Mouse (Mus musculus): ENCODE measurements around the gene Heg1. TPM values are rescaled to one million over a fixed set of nuclear protein-coding genes. Genes with fewer than 3 reads are reported as not detected.
A peak's percentile ranks its signal among the peaks of the same experiment; 100 is the strongest.

Heg1 gene
- polyA plus RNA-seq, 2 experiments from 2014 or later: 21.1 to 31.1 TPM

DNA sequence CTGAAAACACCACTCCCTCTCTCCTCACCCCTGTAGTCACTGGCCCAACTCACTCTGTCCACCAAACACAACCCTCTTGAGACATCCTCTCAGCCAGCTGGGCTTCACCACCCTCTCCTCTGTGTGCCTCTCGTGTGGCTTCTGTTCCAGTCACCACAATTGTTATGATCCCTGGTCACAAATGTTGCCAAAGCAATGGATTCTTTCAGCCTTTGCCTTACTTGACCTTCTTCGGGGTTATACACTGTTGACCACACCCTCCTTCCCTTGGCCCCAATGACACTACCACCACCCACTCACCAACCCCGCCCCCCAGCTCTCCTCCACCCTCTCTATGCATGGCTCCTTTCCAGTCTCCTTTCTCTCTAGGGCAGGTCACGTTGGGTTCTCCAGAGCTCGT, 6.3 kb upstream of the Heg1 start:
- no peak for ATAC-seq

DNA sequence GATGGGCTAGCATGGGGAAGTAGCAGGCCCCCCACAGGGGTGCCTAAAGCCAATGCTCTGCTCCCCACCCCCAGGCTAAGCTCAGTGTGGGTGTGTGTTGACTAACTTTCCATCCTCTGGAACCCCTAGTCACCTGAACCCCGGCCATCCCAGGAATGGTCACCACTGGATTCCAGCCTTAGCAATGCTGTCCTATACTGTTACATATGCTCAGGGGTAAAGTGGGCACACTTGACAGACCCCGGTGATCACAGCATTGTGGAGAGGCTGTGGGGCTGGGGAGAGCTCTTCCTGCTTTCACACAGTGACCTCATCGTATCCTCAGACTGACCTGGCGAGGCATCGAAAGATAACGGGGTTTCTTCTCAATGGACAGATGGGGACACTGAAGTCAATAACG, 3.9 kb upstream of the Heg1 start:
- no peak for ATAC-seq

DNA sequence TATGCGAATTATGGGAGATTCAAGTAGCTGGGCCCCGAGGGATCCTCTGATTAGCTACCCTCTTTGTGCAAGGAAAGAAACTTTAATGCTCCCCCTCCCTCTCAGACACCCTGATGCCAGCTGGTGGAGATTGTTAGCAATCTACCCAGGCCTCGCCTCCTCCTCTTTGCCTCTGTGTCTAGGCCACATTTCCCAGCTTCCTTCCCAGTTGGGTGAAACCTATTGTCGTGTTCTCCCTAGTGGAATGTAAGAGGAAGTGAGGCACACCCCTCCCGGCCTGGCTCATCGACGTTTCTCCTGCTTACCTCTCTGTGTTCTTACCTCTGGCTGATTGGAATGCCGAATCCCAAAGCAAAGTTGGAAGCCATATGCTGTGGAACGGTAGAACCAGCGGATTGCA, 3.4 kb upstream of the Heg1 start:
- no peak for ATAC-seq

DNA sequence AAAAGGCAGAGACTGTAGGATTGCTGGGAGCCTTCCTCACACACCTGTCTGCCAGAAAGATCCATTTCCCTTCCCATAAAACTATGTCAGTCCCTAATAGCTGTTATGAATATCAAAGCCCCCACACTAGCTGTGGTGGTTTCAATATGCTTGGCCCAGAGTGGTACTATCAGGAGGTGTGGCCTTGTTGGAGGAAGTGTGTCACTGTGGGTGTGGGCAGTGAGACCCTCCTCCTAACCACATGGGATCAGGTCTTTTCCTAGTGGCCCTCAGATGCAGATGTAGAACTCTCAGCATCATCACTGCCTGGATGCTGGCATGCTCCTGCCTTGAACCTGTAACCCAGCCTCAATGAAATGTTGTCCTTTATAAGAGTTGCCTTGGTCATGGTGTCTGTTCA, 2.5 kb upstream of the Heg1 start:
- no peak for ATAC-seq

DNA sequence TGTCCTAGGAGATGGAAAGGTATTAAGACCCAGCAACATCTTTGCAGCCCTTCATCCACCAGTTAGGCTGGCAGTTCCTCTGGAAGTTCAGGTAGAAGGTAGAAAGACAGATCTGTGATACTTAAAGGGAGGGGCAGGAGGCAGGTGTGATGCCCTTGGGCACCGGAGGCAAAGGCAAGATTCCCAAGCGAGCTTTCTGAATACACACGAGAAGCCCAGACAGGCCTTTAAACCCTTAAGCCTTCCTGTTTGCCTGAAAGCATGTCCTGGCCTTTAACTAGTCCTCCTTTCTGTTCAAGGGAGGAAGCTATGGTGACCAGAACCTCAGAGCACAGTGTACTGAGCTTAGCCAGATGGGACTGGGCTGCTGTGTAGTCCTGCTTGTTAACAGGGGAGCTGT, 1.5 kb upstream of the Heg1 start:
- ATAC-seq: no peak

DNA sequence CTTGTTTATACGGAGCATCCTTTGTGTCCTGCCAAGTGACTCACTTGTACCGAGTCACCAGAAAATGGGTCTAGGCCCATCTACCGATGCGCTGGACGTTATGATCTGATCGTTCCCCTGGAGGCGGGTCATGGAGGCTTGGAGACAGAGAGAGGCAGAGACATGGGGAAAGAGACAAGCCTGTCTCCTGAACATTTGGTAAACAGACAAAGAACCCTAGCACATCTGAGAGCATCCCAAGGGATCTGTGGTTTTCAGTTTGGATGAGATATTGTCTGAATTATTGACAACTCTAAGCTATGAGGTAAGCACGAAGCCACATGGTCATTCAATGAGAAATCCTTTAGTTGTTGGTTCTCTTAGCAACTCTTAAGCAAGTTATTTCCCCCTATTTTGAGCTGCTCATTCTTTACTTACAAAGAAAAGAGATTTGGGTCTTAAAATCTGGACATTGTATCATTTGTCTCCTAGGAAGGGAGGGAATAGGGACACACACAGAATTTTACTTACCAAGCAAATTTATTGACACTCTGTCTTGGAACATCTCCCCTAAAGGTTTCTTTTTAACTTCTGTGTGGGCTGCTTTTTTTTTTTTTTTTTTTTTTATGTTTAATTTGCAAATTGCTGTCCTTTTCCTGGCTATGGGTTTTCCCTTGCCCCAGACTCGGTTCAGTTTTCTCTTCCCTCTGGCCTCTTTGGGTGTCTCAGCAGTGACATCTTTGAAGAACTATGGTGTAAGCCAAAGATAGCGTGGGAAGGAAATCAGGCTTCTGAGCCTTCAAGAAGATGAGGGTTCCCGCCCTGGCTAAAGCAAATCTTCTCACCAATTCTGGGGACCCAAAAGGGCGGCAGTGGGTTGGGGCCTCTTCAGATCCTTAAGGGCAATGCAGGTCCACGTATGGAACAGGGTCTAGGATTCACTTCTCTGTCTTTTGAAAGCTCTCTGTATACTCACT, 686 bp upstream of the Heg1 start:
- peak; percentile 23 for ATAC-seq

DNA sequence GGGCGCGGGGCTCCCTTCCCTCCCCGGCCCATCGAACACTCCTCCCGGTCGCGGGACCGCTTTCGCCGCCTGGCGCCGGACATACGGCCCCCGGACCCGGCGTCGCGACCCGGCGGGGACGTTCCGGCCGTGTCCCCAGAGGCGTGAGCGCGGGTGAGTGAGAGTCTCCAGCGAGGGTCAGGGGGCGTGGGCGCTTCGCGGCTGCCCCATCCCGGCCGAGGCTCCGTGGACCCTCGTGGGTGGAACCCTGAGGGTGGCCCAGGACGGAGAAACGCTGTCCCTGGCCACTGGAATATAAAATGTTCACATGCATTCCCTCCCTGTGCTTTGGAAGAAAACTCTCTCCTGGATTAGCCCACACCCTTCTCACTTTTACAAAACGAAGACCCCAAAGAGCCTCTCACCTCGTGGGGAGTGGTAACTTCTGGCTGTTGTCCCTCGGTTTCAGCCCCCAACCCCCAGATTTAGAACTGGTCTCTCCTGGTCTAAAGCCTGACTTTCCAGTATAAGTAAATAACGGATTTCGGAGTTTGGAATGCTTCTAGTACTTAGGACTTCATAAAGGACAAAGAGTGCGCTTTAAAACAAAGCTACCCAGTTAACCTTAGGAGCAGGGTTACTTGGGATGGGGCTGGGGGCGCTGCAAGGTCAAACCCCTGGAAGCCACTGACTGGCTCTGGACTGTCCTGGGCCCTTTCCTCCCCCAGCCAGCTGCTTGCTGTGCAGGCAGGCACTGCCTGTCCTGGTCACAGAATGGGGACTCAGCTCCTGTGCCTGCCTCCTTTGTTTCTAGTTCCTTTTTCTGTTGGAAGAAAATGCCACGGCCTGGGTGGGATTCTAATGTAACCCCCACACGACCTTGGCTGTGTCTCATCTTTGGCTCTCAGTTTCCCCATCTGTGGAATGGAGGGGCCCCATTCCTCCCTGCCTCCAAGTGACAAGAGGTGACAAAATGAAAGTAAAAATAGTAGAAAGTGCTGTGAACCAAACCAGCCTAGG, 832 bp downstream of the Heg1 start:
- ATAC-seq: peak; percentile 35

DNA sequence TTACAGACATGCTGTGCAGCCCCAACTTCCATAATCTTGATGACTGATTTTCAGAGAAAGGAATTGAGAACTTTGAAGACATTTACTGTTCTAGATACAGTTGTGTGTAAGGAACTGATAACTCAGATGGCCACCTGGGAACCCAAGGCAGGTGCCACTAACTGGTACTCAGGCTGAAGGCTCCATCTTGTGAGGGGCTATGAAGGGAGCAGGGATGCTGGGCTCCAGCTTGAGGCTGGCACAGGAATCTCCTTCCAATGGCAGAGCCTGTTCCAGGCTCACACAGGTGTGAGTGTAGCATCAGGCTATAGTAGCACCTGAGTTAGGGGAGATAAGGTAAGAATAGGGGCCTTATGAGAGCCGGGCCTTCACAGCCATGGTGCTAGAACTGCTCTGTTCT, 1.9 kb downstream of the Heg1 start:
- ATAC-seq: no peak

DNA sequence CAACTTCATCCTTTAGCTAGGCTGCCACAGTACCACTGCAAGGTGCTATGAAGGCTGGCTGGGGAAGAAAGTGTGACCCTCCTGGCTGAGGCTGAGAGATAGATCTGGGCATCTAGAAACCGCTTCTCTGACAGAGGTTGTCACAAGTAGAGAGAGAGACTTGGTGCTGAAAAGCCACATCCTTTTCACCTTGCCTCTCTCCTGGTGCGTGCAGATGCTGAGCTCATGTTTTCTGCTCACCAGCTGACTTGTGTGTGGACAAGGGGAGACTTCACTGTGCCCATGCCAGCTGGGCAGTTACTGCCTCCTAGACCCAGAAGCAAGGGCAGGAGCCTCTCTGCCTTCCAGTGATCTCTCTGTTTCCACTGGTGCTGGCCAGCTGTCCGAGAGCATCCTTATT, 3.6 kb downstream of the Heg1 start:
- ATAC-seq: peak; percentile 64

DNA sequence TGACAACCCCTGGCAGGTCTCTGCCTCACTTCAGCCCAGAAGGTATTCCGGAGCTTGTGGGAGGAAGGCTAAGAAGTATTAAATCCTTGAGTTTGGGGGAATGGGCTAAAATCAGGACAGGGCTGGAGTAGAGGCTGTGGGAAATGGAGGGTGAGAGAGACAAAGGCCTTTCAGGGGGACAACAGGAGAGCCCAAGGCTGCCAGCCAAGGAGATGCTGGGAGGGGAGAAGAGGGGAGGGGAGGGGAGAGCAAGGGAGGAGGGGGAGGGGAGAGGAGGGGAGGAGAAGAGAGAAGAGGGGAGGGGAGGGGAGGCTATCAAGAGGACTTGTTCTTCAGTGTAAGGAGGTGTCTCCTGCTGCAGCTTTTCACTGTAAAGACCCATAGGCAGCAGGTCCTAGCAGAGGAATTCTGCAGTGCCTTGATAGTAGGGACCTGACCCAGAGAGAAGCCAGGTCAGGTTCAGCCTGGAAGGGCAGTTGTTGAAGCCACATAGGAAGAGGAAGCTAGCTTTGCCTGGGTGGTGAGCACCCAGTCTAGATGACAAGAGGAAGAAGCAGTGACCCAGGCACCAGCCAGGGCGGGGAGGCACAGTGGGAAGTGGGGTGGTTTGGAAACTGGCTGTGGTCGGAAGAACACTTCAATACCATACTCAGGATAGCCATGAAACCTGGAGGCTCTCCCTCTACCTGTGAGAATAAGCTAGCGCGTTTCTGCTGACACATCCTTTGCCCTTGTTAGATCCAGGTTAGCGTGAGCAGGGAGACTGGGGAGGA, 7.0 kb downstream of the Heg1 start:
- peak; percentile 35 for ATAC-seq

DNA sequence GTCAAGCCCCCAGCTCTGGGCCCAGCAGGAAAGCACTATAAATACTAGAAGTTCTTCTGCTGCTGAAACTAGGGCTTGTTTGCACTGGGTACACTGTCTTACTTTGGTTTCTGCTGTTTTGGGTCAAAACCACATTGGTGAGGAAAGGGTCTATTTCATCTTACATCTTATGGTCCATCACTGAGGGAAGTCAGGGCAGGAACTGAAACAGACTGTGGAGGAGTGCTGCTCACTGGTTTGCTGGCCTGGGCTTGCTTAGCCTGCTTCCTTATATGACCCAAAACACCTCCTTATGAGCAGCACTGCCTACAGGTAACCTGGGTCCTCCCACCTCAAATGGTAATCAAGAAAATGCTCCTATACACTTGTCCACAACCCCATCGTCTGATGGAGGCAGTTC, 9.4 kb downstream of the Heg1 start:
- no peak for ATAC-seq

DNA sequence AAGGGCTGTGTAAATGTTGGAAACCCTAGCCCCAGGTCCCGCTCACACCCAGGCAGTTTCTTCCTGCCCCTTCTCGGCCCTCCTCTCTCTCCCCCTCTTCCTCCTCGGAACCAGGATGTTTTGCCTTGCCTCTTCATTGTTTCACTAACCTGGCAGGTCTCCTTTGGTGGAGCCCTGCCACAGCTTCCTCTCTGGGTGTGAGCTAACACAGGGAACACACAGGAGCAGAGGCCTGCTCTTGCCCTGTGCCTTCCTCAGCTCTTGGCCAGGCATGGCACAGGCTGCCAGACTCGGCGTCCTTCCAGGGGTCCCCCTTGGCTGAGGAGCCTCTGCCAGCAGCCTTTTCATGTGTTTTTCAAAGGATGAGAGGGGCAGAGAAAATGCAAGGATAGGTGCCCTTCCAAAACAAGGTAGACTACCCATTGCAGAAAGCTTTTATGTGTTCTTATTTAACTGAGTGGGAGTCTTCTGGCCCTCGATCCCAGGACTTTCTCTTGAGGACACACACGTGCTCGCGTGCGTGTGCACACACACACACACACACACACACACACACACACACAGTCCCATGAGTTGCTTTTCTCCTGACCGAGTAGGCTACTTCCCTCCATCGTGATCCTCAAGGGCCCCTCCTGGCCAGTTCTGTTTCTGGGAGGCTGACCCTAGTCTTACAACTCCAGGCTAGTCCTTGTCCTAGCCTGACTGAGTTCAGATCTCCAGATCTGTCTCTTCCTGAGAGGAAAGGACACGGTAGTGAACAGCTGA, 12.8 kb downstream of the Heg1 start:
- no peak for ATAC-seq

DNA sequence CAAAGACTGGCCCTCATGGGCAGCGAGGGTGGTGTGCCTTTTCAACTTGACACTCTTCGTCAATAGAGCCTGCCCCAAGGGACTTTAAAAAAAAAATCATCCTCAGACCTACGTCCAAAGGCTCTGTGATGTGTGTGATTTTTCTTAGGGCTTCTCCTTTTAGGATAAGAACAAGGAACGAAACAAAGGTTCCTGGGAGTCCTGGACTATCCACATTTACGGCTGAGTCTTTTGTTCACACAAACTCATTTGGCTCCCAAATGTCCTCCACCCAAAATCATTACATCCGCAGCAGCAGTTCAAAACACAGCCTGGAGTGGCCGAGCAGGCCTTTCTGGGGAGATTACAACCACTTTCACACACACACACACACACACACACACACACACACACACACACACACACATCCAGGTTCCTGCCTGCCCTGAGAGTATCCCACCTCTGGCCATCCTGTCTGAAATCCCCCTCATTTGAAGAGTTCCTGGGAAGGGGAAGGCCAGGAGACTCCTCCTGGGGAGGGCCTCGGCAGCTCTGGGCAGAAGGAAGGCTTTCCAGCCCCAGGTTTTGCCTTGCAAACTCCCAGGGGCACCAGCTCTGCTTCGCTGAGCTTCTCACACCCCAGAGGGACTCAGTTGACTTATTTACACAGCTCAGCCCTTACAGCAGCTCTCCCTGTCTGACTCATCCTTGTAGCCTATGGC, 13.6 kb downstream of the Heg1 start:
- peak; percentile 33 for ATAC-seq

DNA sequence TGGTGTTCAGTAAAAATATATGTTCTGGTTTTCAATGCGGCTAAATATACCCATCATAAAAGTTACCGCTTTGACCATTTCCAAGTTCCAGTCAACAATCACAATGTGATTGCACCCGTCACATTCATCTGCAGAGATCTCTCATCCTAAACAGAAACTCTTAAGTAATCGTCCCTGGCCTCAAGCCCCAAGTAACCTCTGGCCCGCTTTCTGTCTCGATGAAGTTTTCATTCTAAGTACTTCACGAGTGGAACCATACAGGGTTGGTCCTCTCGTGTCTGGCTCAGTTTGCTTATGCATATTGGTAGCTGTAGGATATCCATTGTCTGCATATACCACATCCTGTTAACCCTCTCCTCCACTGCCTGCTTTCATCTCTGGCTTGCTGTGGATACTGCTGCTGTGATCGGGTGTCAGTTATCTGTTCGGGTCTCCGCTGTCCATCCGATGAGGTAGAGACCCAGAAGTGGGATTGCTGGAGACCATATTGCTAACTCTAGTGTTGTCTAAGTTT, 14.2 kb downstream of the Heg1 start:
- ATAC-seq: peak; percentile 91

DNA sequence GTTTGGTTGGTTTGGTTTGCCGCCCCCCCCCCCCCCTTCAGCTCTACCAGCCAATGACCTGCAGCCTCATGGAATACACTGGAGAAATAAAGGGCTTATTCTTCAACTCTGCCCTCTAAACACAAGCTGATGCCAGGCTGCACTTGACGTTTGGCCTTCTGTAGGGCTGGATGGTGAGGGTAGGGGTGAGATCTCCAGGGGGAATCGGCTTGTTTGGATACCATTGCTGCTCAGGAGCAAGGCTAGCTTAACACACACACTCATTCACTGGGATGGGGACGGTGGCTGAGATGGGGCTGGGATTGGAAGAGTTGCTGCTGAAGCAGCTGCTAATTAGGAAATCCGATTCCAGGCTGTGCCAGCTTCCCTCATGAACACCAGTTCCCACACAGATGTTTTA, 16.4 kb downstream of the Heg1 start:
- no peak for ATAC-seq

DNA sequence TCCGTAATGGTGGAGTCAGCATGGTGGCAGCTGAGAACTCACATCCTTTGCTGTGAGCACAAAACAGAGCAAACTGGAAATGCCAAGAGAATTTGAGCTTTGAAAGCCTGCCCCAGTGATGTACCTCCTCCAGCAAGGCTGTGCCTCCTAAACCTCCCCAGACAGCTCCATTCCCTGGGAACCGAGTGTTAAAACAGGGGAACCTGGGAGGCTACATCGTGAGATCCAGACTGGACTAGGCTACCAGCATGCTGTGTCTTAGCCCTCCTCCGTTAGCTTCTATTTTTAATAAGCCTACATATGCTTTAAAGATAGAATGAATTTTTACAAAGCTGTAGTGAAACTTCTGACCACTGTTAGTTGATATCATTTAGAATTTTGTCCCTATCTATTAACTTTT, 17.7 kb downstream of the Heg1 start:
- no peak for ATAC-seq

DNA sequence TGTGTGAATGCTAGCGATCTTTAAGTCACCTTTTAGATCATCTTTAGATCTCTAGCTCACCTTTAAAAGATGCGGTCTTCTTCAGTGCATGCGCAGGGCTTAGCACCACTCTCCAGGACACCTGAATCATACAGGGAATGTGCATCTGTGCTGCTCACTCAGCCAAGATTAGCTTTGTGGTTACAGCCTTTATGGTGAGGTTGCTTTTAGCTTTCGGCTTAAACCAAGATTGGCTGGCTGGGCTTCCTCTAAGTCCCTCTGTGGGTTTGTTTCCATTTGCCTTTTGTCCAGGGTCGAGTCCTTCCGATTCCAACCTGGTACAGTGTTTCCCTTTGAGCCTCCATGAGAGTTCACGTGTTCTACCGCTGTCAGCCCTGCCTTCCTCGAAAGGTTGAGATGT, 20.1 kb downstream of the Heg1 start:
- no peak for ATAC-seq

DNA sequence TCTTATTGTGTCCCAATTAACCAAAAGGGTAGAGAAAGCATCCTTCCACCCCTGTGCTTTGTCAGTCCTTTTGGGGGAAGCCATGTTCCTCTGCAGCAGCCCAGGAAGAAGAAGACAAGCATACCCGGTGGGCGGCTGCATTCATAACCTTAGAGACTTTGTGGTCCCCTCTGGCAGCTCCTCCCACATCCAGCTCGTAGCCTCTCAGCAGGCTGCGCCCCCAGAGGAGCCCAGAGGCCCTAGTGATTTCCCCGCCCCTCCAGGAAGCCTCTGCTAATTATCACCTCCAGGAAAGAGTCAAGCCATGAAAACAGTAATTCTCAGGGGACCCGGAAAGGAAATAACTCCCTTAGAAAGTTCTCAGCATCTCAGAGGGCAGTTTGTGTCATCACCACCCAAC, 21.1 kb downstream of the Heg1 start:
- ATAC-seq: no peak

DNA sequence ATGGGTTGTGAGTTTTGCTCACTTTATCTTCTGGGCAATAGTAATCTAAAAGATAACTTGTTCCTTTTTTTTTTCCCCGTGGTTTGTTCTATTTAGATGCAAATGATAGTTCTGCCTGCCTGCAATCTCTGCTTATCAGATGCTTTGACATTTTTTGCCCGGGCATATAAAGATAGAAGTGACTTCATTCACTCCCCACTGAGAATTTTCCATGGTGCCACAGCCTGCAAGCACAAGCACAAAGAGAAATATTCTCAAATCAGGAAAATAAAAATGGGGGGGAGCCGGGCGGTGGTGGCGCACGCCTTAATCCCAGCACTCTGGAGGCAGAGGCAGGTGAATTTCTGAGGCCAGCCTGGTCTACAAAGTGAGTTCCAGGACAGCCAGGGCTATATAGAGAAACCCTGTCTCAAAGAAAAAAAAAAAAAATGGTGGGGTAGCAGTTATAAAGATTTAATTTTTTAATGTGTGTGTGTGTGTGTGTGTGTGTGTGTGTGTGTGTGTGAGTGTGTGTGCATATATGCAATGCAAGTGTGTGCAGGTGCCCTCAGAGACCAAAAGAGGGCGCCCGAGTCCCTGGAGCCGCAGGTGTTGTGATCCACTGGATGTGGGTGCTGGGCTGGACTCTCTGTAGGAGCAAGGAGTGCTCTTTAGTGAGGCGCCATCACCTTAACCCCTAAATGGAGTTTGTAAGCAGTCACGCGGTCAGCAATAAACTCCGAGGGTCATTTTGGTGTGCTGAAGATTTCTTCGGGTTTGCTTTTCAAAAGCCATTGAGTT, 22.1 kb downstream of the Heg1 start:
- ATAC-seq: no peak

DNA sequence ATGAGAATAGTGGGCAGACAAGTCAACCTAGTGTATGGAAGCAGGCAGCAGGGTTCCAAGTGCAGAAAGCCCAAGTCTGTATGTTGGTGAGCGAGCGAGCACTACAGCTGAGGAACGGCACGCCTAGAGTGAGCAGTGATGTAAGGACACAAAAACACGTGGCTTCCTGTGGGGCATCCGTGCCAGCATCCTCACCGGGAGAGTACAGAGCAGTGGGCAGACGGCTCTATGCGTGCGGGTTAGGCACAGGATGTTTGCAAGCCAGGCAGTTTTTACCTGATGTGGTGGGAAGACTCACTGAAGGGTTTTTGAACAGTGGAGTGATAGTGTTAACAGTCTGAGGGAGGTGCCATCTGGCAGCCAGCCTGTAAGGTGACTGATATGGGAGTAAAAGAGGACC, 23.9 kb downstream of the Heg1 start:
- ATAC-seq: peak; percentile 96

Data from CD4-positive, CD25-positive, alpha-beta regulatory T cell, adult 4 months (primary cell).